Mouse (Mus musculus): Measurements from ENCODE around the gene Ahcyl2. TPM values are rescaled to one million over a fixed set of nuclear protein-coding genes. Genes with fewer than 3 reads are reported as not detected.

The Ahcyl2 gene
- total and polyA plus RNA-seq, 2 experiments from 2014 or later = 13.6 to 48.3 TPM

DNA sequence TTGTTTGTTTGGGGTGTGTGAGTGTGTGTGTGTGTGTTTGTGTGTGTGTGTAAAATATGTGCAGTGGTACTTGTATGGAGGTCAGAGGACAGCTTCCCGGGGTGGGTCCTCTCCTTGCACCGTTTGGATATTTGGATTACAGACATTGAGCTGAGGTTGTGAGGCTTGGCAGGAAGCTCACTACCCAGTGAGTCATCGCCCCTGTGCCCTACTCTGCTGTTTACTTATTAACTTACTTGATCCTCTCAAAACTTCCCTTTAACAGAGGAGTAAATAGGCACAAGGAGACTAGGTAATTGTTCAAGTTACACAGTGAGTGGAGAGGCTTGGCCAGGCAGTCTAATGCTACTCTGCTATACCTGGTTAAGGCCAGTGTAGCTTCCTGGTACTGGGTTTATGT, 81.0 kb downstream of the Ahcyl2 start:
- no peak for ATAC-seq
- H3K9me3 ChIP-seq (ENCODE audit: low read length) = no peaks in the 10 kb centered on the region
- TF ChIP-seq CTCF (IDR thresholded peaks at IDR 0.05; ENCODE audit: low read depth) = no peak
- no peak for DNase-seq
- H3K36me3 ChIP-seq (ENCODE audit: insufficient read depth) = no peaks in the 10 kb centered on the region
- 77% methylated on average over 3 of the region's 3 CpGs for WGBS
- no peaks in the 10 kb centered on the region for H3K27me3 ChIP-seq (ENCODE audit: insufficient read depth, low read length)
- no peak overlapping the region for H3K9ac ChIP-seq
- no peak overlapping the region for H3K4me2 ChIP-seq (ENCODE audit: low read depth)
- no peaks in the 10 kb centered on the region for H3K4me1 ChIP-seq (ENCODE audit: insufficient read depth)
- no peak overlapping the region for H3K27ac ChIP-seq (ENCODE audit: low read depth, low read length)
- H3K4me3 ChIP-seq (ENCODE audit: low read depth, low read length) = no peak overlapping the region

DNA sequence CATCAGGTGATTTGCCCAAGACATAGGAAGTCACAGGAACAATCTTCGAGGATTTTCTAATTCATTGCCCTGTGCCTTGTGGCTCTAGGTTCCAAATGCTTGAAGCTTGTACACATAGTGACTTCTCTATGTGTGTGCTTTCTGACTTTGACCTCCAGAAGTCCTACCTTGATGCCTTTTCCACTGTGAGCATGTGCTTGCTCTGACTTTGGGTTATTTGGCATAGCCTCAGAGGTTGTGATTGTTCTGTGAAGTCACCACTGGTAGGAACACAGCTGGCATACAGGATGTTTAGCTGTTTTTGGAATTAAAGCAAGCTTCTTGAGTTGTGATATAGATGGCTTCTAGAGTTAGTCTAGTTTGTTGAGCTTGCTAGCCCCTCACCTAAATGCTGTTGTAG, 82.3 kb downstream of the Ahcyl2 start:
- no peak overlapping the region for H3K4me2 ChIP-seq (ENCODE audit: low read depth)
- H3K4me3 ChIP-seq (ENCODE audit: low read depth, low read length) = no peak overlapping the region
- H3K36me3 ChIP-seq (ENCODE audit: insufficient read depth) = no peaks in the 10 kb centered on the region
- ATAC-seq = no peak
- no peak overlapping the region for H3K9ac ChIP-seq
- no peaks in the 10 kb centered on the region for H3K27me3 ChIP-seq (ENCODE audit: insufficient read depth, low read length)
- 95% methylated on average over 1 of the region's 1 CpGs for WGBS
- H3K4me1 ChIP-seq (ENCODE audit: insufficient read depth) = no peaks in the 10 kb centered on the region
- no peak overlapping the region for H3K27ac ChIP-seq (ENCODE audit: low read depth, low read length)
- DNase-seq = no peak
- TF ChIP-seq CTCF (IDR thresholded peaks at IDR 0.05; ENCODE audit: low read depth) = no peak
- no peaks in the 10 kb centered on the region for H3K9me3 ChIP-seq (ENCODE audit: low read length)

DNA sequence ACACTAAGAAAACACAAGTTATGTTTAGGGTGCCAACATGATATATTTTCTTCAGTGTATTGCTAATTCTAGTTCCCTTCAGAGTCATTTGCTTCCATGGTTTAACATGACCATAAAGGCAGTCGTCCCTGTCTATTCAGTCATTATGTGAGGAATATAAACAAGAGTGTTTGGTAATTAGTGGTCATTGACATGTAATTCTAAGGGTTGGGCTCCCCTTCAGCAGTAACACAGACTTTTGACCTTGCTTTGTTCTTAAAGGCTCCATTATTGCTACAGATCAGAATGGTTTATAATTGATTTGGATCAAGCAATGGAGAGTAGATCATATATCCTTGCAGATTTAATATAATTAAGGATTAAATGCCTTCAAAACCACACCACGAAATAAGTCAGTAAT, 82.9 kb downstream of the Ahcyl2 start:
- no peak for ATAC-seq
- TF ChIP-seq CTCF (IDR thresholded peaks at IDR 0.05; ENCODE audit: low read depth) = no peak
- Histone ChIP-seq H3K4me3 (ENCODE audit: low read depth, low read length) (no peak overlapping the region), H3K4me1 (ENCODE audit: insufficient read depth) (no peaks in the 10 kb centered on the region), H3K9me3 (ENCODE audit: low read length) (no peaks in the 10 kb centered on the region), H3K9ac (no peak overlapping the region), H3K4me2 (ENCODE audit: low read depth) (no peak overlapping the region), H3K27me3 (ENCODE audit: insufficient read depth, low read length) (no peaks in the 10 kb centered on the region), H3K27ac (ENCODE audit: low read depth, low read length) (no peak overlapping the region), H3K36me3 (ENCODE audit: insufficient read depth) (no peaks in the 10 kb centered on the region)
- WGBS = 50% methylated on average over 2 of the region's 2 CpGs
- DNase-seq = no peak

- DNase-seq (no peak), ATAC-seq (no peak)
- Histone ChIP-seq H3K4me1 (ENCODE audit: insufficient read depth) (no peaks in the 10 kb centered on the region), H3K27ac (ENCODE audit: low read depth, low read length) (no peak overlapping the region), H3K9me3 (ENCODE audit: low read length) (no peaks in the 10 kb centered on the region), H3K27me3 (ENCODE audit: insufficient read depth, low read length) (no peaks in the 10 kb centered on the region), H3K4me2 (ENCODE audit: low read depth) (no peak overlapping the region), H3K4me3 (ENCODE audit: low read depth, low read length) (no peak overlapping the region), H3K36me3 (ENCODE audit: insufficient read depth) (no peaks in the 10 kb centered on the region), H3K9ac (no peak overlapping the region)
- no peak for TF ChIP-seq CTCF (IDR thresholded peaks at IDR 0.05; ENCODE audit: low read depth)
- 85% methylated on average over 3 of the region's 3 CpGs for WGBS
Observed at GRCm38 (mm10) chr6:29851873-29852272, 84.1 kb downstream of the Ahcyl2 start.

DNA sequence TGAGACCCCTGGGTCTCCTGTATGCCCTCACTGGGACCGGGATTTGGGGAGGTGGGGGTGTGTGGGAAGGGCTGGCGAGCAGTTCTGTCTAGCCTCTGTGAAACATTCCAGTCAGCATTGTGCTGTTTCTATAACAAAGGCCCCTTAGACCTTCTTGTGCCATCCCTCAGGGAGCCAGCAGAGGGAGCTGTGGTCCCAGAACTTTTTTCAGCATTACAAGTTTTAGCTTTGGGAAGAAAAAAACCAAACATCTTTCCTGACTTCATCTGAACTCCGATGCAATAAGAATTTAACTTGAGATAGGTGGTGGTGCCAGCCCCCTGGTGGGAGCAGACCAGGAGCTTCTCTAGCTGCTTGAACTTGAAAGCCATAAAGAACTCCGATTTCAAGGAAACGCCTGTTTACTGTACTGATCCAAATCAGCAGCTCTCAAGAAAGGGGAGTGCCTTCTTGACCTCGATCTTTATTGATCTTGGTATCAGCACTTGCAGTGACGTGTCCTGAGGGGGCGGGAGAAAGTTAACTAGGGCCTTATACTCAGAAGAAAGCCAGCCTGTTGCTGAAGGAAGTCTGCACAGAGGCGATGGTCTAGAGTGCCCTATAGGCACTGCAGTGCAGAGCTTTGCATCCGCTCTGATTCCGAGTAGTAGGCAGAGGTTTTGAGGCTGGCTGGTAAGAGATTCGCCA, 85.5 kb downstream of the Ahcyl2 start:
- Histone ChIP-seq H3K4me1 (ENCODE audit: insufficient read depth) (no peaks in the 10 kb centered on the region), H3K4me2 (ENCODE audit: low read depth) (no peak overlapping the region), H3K9ac (peak overlapping the region; percentile 34), H3K27me3 (ENCODE audit: insufficient read depth, low read length) (no peaks in the 10 kb centered on the region), H3K4me3 (ENCODE audit: low read depth, low read length) (no peak overlapping the region), H3K9me3 (ENCODE audit: low read length) (no peaks in the 10 kb centered on the region), H3K36me3 (ENCODE audit: insufficient read depth) (no peaks in the 10 kb centered on the region), H3K27ac (ENCODE audit: low read depth, low read length) (no peak overlapping the region)
- WGBS = 39% methylated on average over 12 of the region's 12 CpGs
- peak; percentile 89 for TF ChIP-seq CTCF (IDR thresholded peaks at IDR 0.05; ENCODE audit: low read depth)
- ATAC-seq (peak; percentile 90), DNase-seq (peak; percentile 91)

DNA sequence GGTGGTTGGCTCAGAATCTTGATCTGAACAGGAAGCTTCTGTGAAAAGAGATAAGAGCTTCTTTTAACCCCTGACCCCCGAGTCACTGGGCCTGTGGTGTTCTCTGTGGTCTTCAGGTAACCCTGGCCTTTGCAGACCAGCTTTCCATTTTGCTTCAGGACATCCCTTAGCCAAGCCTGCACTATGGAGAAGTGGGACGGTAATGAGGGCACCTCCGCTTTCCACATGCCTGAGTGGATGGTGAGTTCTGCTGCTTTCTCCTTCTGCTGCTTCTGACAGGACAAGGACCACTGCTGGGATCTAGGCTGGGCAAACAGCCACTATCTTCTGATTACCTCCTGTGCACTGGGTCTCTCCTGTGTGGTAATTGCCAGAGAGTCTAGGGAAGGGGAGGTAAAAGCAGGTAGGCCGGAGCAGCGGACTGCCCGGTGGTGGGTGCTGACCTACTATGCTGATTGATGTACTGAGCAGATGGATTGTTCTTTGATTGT, 86.1 kb downstream of the Ahcyl2 start:
- no peaks in the 10 kb centered on the region for H3K9me3 ChIP-seq (ENCODE audit: low read length)
- DNase-seq (no peak), ATAC-seq (no peak)
- H3K36me3 ChIP-seq (ENCODE audit: insufficient read depth) = no peaks in the 10 kb centered on the region
- H3K27me3 ChIP-seq (ENCODE audit: insufficient read depth, low read length) = no peaks in the 10 kb centered on the region
- no peak overlapping the region for H3K4me2 ChIP-seq (ENCODE audit: low read depth)
- H3K27ac ChIP-seq (ENCODE audit: low read depth, low read length) = no peak overlapping the region
- WGBS = 92% methylated on average over 6 of the region's 6 CpGs
- H3K4me3 ChIP-seq (ENCODE audit: low read depth, low read length) = no peak overlapping the region
- TF ChIP-seq CTCF (IDR thresholded peaks at IDR 0.05; ENCODE audit: low read depth) = no peak
- H3K9ac ChIP-seq = no peak overlapping the region
- H3K4me1 ChIP-seq (ENCODE audit: insufficient read depth) = no peaks in the 10 kb centered on the region

DNA sequence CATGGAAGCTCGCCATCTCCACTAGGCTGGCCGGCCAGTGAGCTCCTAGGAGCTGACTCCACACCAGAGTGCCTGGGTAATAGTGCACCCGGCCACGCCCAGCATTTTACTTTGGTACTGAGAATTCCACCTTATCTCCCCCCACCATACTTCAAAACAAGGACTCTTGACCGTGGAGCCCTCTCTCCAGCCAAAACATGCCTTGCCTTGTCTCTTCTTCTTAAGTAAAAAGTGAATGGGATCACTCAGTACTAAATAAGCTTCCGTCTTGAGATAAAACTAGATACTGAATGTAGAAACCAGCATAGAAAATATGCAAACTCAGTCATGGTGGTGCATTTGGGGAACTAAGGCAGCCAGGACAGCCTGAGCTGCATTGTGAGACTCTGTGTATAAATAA, 90.8 kb downstream of the Ahcyl2 start:
- TF ChIP-seq CTCF (IDR thresholded peaks at IDR 0.05; ENCODE audit: low read depth) = no peak
- Histone ChIP-seq H3K9me3 (ENCODE audit: low read length) (no peaks in the 10 kb centered on the region), H3K4me1 (ENCODE audit: insufficient read depth) (no peaks in the 10 kb centered on the region), H3K9ac (no peak overlapping the region), H3K4me2 (ENCODE audit: low read depth) (no peak overlapping the region), H3K27me3 (ENCODE audit: insufficient read depth, low read length) (no peaks in the 10 kb centered on the region), H3K36me3 (ENCODE audit: insufficient read depth) (no peaks in the 10 kb centered on the region), H3K27ac (ENCODE audit: low read depth, low read length) (no peak overlapping the region), H3K4me3 (ENCODE audit: low read depth, low read length) (no peak overlapping the region)
- 71% methylated on average over 6 of the region's 6 CpGs for WGBS
- DNase-seq = no peak
- no peak for ATAC-seq

All from forebrain, postnatal 0 days (tissue).